Mouse (Mus musculus) embryonic facial prominence, embryonic 11.5 days (tissue): ENCODE measurements at regions not wholly inside any gene's neighbourhood (a gene's known extent, or its start where the extent isn't known, plus 50 kb on each side); places are given as distances from the start of the nearest gene placed in this dataset.

ENCODE experiments used
- ATAC-seq: fragments of 200-750 bp; cut with Nextera tagmentation; replicated peaks from 2 replicates; pipeline ENCODE4 v1.8.0; 2017; ENCODE audit warnings: low read depth; ENCODE audit not compliant: insufficient number of reproducible peaks, low FRiP score, low TSS enrichment
- DNase-seq: peaks from one replicate; pipeline ENCODE4 v3.0.0-alpha.2; 2015; ENCODE audit warnings: low spot score
- H3K27ac ChIP-seq: fragments of 300-500 bp; sonication (generic); replicated peaks from 2 replicates; pipeline ENCODE4 v1.5.1; 2014; ENCODE audit warnings: mild to moderate bottlenecking, low read depth, low read length, control low read depth
- H3K27me3 ChIP-seq: fragments of 300-500 bp; sonication (generic); 2 replicates; pipeline ENCODE4 v1.6.1; 2014; ENCODE audit warnings: mild to moderate bottlenecking, low read length, moderate library complexity, mixed read lengths; ENCODE audit not compliant: control insufficient read depth, insufficient read depth
- H3K36me3 ChIP-seq: fragments of 300-500 bp; sonication (generic); replicated peaks from 2 replicates; pipeline ENCODE4 v1.6.1; 2014; ENCODE audit warnings: low read depth, mild to moderate bottlenecking, low read length, moderate library complexity, mixed read lengths; ENCODE audit not compliant: control insufficient read depth, insufficient read depth
- H3K4me1 ChIP-seq: fragments of 300-500 bp; sonication (generic); 2 replicates; pipeline ENCODE4 v1.6.1; 2014; ENCODE audit warnings: low read length, mixed read lengths; ENCODE audit not compliant: control insufficient read depth, insufficient read depth
- H3K4me2 ChIP-seq: fragments of 300-500 bp; sonication (generic); 2 replicates; pipeline ENCODE4 v1.6.1; 2014; ENCODE audit warnings: low read depth, mild to moderate bottlenecking, control low read depth, low read length, moderate library complexity
- H3K4me3 ChIP-seq: fragments of 300-500 bp; sonication (generic); 2 replicates; pipeline ENCODE4 v1.5.1; 2014; ENCODE audit warnings: low read depth, low read length, control low read depth
- H3K9ac ChIP-seq: fragments of 300-500 bp; sonication (generic); replicated peaks from 2 replicates; pipeline ENCODE4 v1.6.1; 2014; ENCODE audit warnings: mild to moderate bottlenecking, control low read depth, low read length
- H3K9me3 ChIP-seq: fragments of 300-500 bp; sonication (generic); replicated peaks from 2 replicates; pipeline ENCODE4 v1.6.1; 2016; ENCODE audit warnings: mild to moderate bottlenecking, low read length, inconsistent platforms, mixed read lengths; ENCODE audit not compliant: control insufficient read depth
- WGBS: fragments of 180-500 bp; shearing (Covaris S2); extraction: QIAGEN DNeasy Blood & Tissue Kit; methylation state at CpG from one replicate; pipeline ENCODE4 v1.1.7; 2014; 5-methylcytosine and 5-hydroxymethylcytosine counted together

DNA sequence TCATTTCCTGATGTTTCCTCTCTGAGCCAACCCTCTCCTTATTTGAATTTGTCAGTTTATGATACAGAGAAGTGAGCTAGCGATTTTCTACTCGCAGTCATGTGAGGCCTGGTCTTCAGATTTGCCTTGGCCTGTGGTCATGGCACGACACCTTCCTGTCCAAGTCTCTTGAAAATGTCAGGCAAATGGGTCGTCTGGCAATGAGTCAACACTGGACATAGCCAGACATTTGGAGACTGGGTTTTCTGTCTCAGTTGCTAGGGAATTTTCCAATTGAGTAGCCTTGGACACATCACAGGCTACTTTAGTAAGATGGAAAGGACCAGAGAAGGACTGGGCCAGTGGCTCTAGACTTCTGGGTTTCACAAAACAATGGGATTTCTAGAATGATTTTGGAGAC is 171.2 kb downstream of the Enc1 start:
- Histone ChIP-seq H3K4me3 (no peak overlapping the region), H3K4me2 (no peak overlapping the region), H3K9me3 (no peaks in the 10 kb centered on the region), H3K27ac (no peak overlapping the region), H3K36me3 (no peaks in the 10 kb centered on the region), H3K4me1 (no peaks in the 10 kb centered on the region; the same call in 1 of the 2 replicates), H3K27me3 (no peaks in the 10 kb centered on the region), H3K9ac (no peak overlapping the region)
- ATAC-seq (no peak), DNase-seq (no peak)
- WGBS, result 65% methylated on average over 4 of the region's 4 CpGs

DNA sequence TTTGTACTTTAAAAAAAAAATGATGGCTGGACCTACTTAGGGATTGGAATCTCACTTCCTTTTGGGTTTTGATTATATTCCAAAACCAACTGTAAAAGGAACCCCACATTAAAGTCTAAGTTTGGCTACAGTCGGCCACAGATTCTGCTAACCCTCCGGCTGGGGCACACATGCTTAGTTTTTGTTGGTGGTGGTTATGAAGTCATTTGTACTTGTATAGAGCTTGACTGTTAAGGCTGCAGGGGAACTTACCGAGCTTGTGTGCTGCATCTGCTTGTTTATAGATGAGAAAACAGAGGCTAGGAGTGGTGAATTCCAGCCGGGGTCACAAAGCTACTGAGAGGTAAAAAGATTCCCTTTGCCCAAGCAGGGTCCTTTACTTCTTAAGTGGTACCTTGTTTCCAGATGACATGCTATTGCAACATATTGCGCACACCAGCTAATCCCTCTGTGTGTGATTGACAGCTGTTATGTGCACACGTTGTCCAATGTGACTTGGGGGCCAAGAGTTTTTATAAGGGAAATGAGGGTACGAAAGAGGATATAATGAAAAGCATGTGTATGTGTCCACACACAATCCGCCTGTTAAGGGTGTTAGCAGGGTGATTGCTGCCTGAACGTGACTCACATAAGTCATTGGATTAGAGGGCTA is 169.8 kb downstream of the Enc1 start:
- Histone ChIP-seq H3K36me3 (no peaks in the 10 kb centered on the region), H3K4me2 (no peak overlapping the region), H3K9me3 (no peaks in the 10 kb centered on the region), H3K27ac (no peak overlapping the region), H3K4me1 (no peaks in the 10 kb centered on the region; the same call in 1 of the 2 replicates), H3K27me3 (no peaks in the 10 kb centered on the region), H3K4me3 (no peak overlapping the region), H3K9ac (no peak overlapping the region)
- ATAC-seq (no peak), DNase-seq (no peak)
- 42% methylated on average over 9 of the region's 9 CpGs for WGBS

DNA sequence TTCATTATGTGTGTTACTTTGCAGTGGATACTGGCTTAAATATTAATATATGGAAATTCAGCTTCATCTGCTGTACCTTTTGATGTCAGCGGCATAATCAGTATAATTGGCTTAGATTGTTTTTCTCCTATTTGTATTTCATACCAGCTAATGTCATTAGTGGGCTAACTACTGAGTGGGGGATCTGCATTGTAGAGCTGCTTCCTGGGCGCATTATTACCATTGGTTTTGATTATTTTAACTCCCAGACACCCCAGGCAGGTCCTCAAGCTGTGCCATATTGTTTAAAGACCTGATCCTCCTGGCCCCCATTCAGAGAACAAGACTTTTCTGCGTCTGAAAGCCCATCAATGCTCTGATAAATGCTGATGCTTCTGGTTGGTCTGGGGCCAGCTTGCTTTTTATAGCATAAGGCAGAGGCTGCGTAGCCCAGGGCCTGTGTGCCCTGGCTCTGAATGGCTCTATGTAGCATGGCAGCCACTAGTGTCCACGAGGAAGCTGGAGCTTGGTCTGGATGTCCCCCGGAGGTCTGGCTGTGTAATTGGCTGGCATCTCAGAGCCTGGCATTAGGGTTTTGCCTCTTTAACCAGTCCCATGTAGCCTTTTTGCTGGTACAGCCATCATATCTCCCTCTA is 169.1 kb downstream of the Enc1 start:
- WGBS, result 74% methylated on average over 6 of the region's 6 CpGs
- no peak overlapping the region for H3K4me3 ChIP-seq
- H3K9me3 ChIP-seq, result no peaks in the 10 kb centered on the region
- no peak overlapping the region for H3K4me2 ChIP-seq
- H3K27ac ChIP-seq, result no peak overlapping the region
- no peak overlapping the region for H3K9ac ChIP-seq
- no peaks in the 10 kb centered on the region for H3K36me3 ChIP-seq
- H3K4me1 ChIP-seq, result no peaks in the 10 kb centered on the region; the same call in 1 of the 2 replicates
- ATAC-seq, result no peak
- no peaks in the 10 kb centered on the region for H3K27me3 ChIP-seq
- no peak for DNase-seq

DNA sequence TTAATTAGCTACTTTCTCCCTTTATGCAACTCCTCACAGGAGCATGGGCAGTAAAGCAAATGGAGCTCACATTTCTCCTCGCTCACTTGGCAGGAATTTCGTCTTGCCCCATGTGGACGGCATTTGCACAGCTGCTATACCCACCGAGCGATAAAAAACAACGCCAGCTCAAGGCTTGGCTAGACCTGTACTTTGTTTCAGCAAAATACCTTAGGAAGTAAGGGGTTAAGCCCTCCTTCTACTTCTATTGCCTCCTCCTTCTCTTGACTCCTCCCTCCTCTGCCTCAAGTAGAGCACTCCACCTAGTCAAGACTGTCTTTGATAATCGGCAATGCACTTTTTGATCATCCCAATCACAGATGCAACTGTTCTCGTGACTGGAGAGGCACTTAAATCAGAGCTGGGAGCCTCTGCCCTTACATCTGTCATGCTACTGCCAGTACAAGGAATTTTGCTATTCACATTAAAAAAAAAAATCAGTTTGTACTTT is 168.4 kb downstream of the Enc1 start:
- WGBS, result 64% methylated on average over 8 of the region's 8 CpGs
- DNase-seq, result no peak
- Histone ChIP-seq H3K4me3 (no peak overlapping the region), H3K4me1 (no peaks in the 10 kb centered on the region; the same call in 1 of the 2 replicates), H3K27ac (no peak overlapping the region), H3K9me3 (no peaks in the 10 kb centered on the region), H3K27me3 (no peaks in the 10 kb centered on the region), H3K9ac (no peak overlapping the region), H3K36me3 (no peaks in the 10 kb centered on the region), H3K4me2 (no peak overlapping the region)
- ATAC-seq, result no peak

DNA sequence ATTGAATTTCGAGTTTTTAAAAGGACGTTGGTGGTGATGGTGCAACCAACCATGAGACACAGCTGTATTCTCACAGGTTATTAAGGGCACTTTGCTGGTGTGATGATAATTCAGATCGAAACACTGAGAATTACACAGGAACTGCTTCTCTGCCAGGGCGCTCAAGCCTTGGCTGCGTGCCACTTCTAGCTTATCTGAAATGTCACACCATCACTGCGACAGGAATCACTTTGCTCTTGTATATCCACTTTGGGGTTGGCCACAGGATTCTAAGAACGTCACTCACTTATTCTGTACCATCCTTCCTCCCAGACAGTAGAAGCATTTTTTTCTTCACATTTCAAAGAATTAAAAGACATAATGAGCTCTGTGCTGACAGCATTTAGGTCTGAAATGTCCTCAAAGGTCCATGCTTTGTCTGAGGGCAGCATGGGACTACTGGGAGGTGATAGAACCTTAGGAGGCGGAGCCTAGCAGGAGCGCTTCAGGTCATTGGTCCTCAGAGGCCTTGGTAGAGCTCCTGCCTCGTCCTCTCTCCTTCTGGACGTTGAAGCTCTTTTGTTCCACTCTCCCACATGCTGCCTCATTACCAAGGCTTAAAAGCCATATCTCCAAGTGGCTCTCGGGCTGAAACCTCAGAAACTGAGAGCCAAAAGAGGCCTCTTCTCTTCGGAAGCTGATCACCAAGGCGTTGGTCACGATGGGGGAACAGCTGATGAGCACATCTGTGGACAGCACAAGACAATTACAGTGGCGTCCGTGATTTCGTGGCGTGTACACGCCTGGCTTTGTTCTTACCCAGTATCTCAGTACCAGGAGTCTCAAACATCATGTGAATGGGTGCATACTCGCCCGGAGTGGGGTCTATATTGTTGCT is 167.7 kb downstream of the Enc1 start:
- H3K27ac ChIP-seq, result no peak overlapping the region
- H3K9ac ChIP-seq, result no peak overlapping the region
- H3K27me3 ChIP-seq, result no peaks in the 10 kb centered on the region
- WGBS, result 81% methylated on average over 22 of the region's 22 CpGs
- H3K4me2 ChIP-seq, result no peak overlapping the region
- no peak for DNase-seq
- H3K4me3 ChIP-seq, result no peak overlapping the region
- no peak for ATAC-seq
- no peaks in the 10 kb centered on the region for H3K9me3 ChIP-seq
- H3K4me1 ChIP-seq, result no peaks in the 10 kb centered on the region; the same call in 1 of the 2 replicates
- no peaks in the 10 kb centered on the region for H3K36me3 ChIP-seq

DNA sequence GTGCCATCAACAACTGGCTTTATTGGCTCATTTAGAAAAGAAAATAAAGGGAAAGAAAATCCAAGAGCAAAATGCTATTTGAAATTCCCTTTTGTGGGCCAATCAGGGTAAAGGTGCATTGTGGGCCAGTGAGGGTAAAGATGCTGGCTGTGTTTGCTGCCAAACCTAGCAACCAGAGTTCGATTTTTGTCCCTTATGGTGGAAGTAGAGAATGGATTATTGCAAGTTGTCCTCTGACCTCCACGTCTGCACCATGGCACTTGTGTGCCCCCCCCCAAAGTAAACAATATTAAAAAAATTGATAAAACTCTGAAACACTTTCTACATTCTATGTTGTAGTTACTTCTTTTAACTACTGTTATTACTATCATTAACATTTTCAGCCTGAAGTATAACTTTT is 166.9 kb downstream of the Enc1 start:
- no peaks in the 10 kb centered on the region for H3K36me3 ChIP-seq
- H3K4me2 ChIP-seq, result no peak overlapping the region
- no peaks in the 10 kb centered on the region for H3K27me3 ChIP-seq
- H3K4me3 ChIP-seq, result no peak overlapping the region
- ATAC-seq, result no peak
- DNase-seq, result no peak
- no peaks in the 10 kb centered on the region; the same call in 1 of the 2 replicates for H3K4me1 ChIP-seq
- H3K27ac ChIP-seq, result no peak overlapping the region
- H3K9me3 ChIP-seq, result no peaks in the 10 kb centered on the region
- 62% methylated on average over 2 of the region's 2 CpGs for WGBS
- H3K9ac ChIP-seq, result no peak overlapping the region

DNA sequence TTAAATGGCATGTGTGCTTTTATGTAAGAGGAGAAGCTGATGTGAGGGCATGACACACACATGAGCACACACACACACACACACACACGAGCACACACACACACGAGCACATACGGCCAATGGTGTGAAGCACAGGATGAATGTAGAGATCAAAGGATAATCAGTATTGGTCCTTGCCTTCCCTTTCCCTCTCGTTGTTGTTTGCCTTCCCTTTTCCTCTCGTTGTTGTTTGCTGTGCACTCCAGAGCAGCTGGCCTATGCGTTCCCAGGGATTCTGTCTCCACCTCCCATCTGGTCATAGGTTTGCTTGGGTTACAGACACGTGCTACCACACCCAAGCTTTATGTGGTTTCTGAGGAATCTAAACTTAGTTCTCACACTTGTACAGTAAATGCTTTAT is 165.8 kb downstream of the Enc1 start:
- WGBS, result 53% methylated on average over 7 of the region's 7 CpGs
- DNase-seq (no peak), ATAC-seq (no peak)
- H3K9ac ChIP-seq, result no peak overlapping the region
- no peaks in the 10 kb centered on the region for H3K36me3 ChIP-seq
- H3K27me3 ChIP-seq, result no peaks in the 10 kb centered on the region
- no peak overlapping the region for H3K4me2 ChIP-seq
- H3K4me3 ChIP-seq, result no peak overlapping the region
- no peak overlapping the region for H3K27ac ChIP-seq
- H3K4me1 ChIP-seq, result no peaks in the 10 kb centered on the region; the same call in 1 of the 2 replicates
- H3K9me3 ChIP-seq, result no peaks in the 10 kb centered on the region
